Mouse (Mus musculus) heart, embryonic 14.5 days (tissue): ENCODE results near the gene Sema4f. TPM values are rescaled to one million over a fixed set of nuclear protein-coding genes. Genes with fewer than 3 reads are reported as not detected.

Source experiments
- ATAC-seq: fragments of 200-750 bp; cut with Nextera tagmentation; 2 replicates; pipeline ENCODE4 v1.8.0; 2017; ENCODE audit warnings: low read depth, moderate TSS enrichment; ENCODE audit not compliant: insufficient number of reproducible peaks, insufficient read depth, low FRiP score
- H3K27ac ChIP-seq, 2 experiments: fragments of 200-500 bp in 1 of 2; fragments of 300-500 bp in 1 of 2; sonication (generic) in 1 of 2; replicated peaks in 1 of 2; 2 replicates each; pipeline ENCODE4 v1.5.1; 2012 to 2014; ENCODE audit warnings: low read depth in 2 of 2, low read length in 2 of 2, control low read depth in 1 of 2, mild to moderate bottlenecking in 1 of 2, mixed read lengths in 1 of 2; ENCODE audit not compliant: control insufficient read depth in 1 of 2, insufficient read depth in 1 of 2
- H3K27me3 ChIP-seq: fragments of 300-500 bp; sonication (generic); 2 replicates; pipeline ENCODE4 v1.6.1; 2014; ENCODE audit warnings: mild to moderate bottlenecking, low read length, control low read depth; ENCODE audit not compliant: control insufficient read depth, insufficient read depth
- H3K36me3 ChIP-seq: fragments of 300-500 bp; sonication (generic); 2 replicates; pipeline ENCODE4 v1.6.1; 2014; ENCODE audit warnings: mild to moderate bottlenecking, control low read depth, low read length, mixed read lengths; ENCODE audit not compliant: control insufficient read depth, insufficient read depth
- H3K4me1 ChIP-seq, 2 experiments: fragments of 200-500 bp in 1 of 2; fragments of 300-500 bp in 1 of 2; sonication (generic) in 1 of 2; 2 replicates each; pipeline ENCODE4 v1.6.1; 2012 to 2014; ENCODE audit warnings: low read length in 2 of 2, control low read depth in 1 of 2, mixed read lengths in 1 of 2; ENCODE audit not compliant: control insufficient read depth in 2 of 2, insufficient read depth in 2 of 2
- H3K4me2 ChIP-seq: fragments of 300-500 bp; sonication (generic); 2 replicates; pipeline ENCODE4 v1.6.1; 2014; ENCODE audit warnings: mild to moderate bottlenecking, low read length
- H3K4me3 ChIP-seq, 2 experiments: fragments of 200-500 bp in 1 of 2; fragments of 300-500 bp in 1 of 2; sonication (generic) in 1 of 2; 2 replicates each; pipeline ENCODE4 v1.5.1; 2012 to 2014; ENCODE audit warnings: low read length in 2 of 2, mild to moderate bottlenecking in 2 of 2, control low read depth in 1 of 2, low read depth in 1 of 2, moderate library complexity in 1 of 2; ENCODE audit not compliant: control insufficient read depth in 1 of 2, insufficient read depth in 1 of 2
- H3K9ac ChIP-seq: fragments of 300-500 bp; sonication (generic); 2 replicates; pipeline ENCODE4 v1.6.1; 2014; ENCODE audit warnings: mild to moderate bottlenecking, low read length
- H3K9me3 ChIP-seq: fragments of 300-500 bp; sonication (generic); 2 replicates; pipeline ENCODE4 v1.6.1; 2016; ENCODE audit warnings: low read length, control low read depth; ENCODE audit not compliant: control insufficient read depth
- WGBS: fragments of 180-500 bp; shearing (Covaris S2); extraction: QIAGEN DNeasy Blood & Tissue Kit; methylation state at CpG from one replicate; pipeline ENCODE4 v1.1.7; 2014; 5-methylcytosine and 5-hydroxymethylcytosine counted together
- polyA plus RNA-seq: library from polyadenylated mRNA; unstranded; fragments of >200 nt; fragmentation: Nextera tagmentation; extraction: Ambion mirVana; gene quantifications from 2 replicates; pipeline ENCODE4 v1.2.1, GENCODE M21; 2014

The Sema4f gene
- polyA plus RNA-seq, 1 experiment from 2014 or later: not detected

DNA sequence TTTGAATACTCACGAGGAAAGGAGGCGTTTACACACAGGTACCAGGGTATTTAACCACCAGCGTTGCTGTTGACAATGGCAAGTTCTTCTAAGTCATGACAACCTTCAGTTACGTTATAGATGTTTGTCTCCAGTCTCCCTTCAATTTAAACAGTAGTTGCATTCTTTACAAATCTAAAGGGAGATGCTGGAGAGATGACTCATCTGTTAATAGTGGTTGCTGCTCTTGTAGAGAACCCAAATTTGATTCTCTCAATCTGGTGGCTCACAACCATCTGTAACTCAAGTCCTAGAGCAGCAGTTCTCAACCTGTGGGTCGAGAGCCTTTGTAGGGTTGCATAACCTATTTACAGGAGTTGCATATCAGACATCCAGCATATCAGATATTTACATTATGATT is 71.1 kb downstream of the Sema4f start:
- WGBS: 69% methylated on average over 5 of the region's 5 CpGs
- Histone ChIP-seq H3K27ac (no peak overlapping the region), H3K36me3 (no peaks in the 10 kb centered on the region), H3K4me3 (no peak overlapping the region), H3K9me3 (peaks cover 9% of the 10 kb centered on the region), H3K27me3 (no peaks in the 10 kb centered on the region), H3K9ac (no peak overlapping the region), H3K4me1 (peaks cover 0 to 1% of the 10 kb centered on the region in 2 experiments; a peak in 2 of 4 replicates), H3K4me2 (no peak overlapping the region)
- no peak for ATAC-seq

DNA sequence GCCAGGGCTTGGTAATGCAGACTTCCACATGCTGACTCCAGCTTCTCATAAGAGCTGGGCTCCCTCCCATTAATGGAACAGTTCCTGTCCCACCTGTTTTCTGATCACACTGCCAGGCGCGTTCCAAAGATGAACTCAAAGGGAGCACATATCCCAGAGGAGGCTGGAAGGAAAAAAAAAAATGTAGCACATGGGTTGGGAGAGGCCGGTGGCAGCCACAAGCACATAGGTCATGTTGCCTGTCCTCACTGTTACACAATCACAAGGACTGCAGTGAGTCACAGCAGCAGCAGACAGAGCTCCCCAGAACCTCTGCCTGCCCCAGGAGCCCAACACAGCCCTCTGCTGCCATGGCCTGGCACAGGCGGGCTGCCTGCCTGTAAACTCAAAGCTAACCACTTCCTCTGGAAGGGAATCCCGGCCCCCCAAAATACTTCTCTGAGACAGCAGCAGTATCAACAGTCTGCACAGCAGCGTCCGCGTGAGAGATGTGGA is 76.1 kb downstream of the Sema4f start:
- no peaks in the 10 kb centered on the region for H3K36me3 ChIP-seq
- H3K4me1 ChIP-seq: peaks cover 11 to 24% of the 10 kb centered on the region in 2 experiments
- 62% methylated on average over 8 of the region's 8 CpGs for WGBS
- H3K9me3 ChIP-seq: peaks cover 9% of the 10 kb centered on the region
- no peaks in the 10 kb centered on the region for H3K27me3 ChIP-seq
- no peak overlapping the region for H3K4me3 ChIP-seq
- no peak overlapping the region for H3K4me2 ChIP-seq
- ATAC-seq: no peak
- 0 out of 4 replicates have a peak overlapping the region, but pooled peaks of 1 of the 2 experiments have one; percentile 4 for H3K27ac ChIP-seq
- no peak overlapping the region for H3K9ac ChIP-seq

DNA sequence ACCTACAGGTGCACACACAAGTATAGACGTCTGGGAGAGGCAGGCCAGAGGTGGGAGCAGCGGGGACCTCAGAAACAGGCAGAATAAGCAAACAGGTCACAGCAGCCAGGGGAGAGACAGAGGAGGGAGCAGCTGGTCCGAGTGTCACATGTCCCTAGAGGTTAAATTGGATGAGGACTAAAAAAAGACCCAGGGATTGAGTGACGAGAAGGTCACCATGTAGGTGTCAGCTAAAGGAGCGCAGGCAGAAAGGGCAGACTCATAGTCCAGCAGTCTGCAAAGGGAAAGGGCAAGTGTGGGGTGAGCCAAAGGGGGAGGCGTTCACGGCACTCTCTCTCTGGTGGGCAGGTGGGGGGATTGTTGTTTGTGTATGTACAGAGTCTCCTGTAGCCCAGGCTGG is 77.1 kb downstream of the Sema4f start:
- no peak overlapping the region for H3K4me3 ChIP-seq
- no peak for ATAC-seq
- H3K27me3 ChIP-seq: no peaks in the 10 kb centered on the region
- H3K4me2 ChIP-seq: no peak overlapping the region; the same call in 1 of the 2 replicates
- H3K9ac ChIP-seq: 0 out of 2 replicates have a peak overlapping the region, but pooled peaks have one; percentile 6
- WGBS: 36% methylated on average over 7 of the region's 7 CpGs
- peaks cover 11 to 24% of the 10 kb centered on the region in 2 experiments for H3K4me1 ChIP-seq
- H3K27ac ChIP-seq: peak overlapping the region; percentile 10 to 32; a peak in 1 of 4 replicates
- peaks cover 9% of the 10 kb centered on the region for H3K9me3 ChIP-seq
- H3K36me3 ChIP-seq: no peaks in the 10 kb centered on the region

DNA sequence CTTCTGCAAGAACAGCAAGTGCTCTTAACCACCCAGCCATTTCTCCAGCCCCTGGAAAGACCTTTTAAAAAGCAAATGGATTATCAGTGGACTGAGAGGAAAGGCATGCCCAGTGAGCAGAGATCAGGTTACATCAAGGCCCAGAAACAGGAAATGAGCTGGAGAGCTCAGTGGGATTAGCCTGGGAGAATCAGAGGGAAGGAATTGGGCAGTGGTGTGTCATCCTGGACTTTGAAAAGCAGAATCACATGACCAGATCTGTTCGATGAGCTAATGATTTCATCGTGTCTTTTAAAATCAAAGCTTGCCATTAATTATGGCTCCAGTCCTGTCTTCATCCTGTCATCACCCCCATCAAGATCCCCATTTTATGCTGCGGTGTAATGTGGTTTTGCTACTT is 77.5 kb downstream of the Sema4f start:
- Histone ChIP-seq H3K36me3 (no peaks in the 10 kb centered on the region), H3K9me3 (peaks cover 9% of the 10 kb centered on the region), H3K27me3 (no peaks in the 10 kb centered on the region), H3K4me1 (peaks cover 11 to 24% of the 10 kb centered on the region in 2 experiments), H3K4me2 (no peak overlapping the region; the same call in 1 of the 2 replicates), H3K4me3 (no peak overlapping the region), H3K27ac (peak overlapping the region; percentile 32 to 43; a peak in 2 of 4 replicates), H3K9ac (no peak overlapping the region)
- no peak for ATAC-seq
- WGBS: 30% methylated on average over 3 of the region's 3 CpGs

Other genes with a start within 250 kb of the Sema4f start
- 86.6 and 97.1 TPM in 2 replicates for gene Pole4, start 234.4 kb downstream of the Sema4f start, polyA plus RNA-seq
- 31.0 and 38.0 TPM in 2 replicates for gene Hk2, start 165.3 kb downstream of the Sema4f start, polyA plus RNA-seq
- gene M1ap, start 7.1 kb upstream of the Sema4f start, polyA plus RNA-seq: 0.35 and 1.4 TPM in 2 replicates
- 4.3 and 6.4 TPM in 2 replicates for gene Dok1, start 93.7 kb upstream of the Sema4f start, polyA plus RNA-seq
- gene Loxl3, start 94.4 kb upstream of the Sema4f start, polyA plus RNA-seq: 3.8 and 6.2 TPM in 2 replicates
- gene Aup1, start 114.8 kb upstream of the Sema4f start, polyA plus RNA-seq: 87.8 and 95.5 TPM in 2 replicates
- 42.8 and 47.6 TPM in 2 replicates for gene Htra2, start 115.5 kb upstream of the Sema4f start, polyA plus RNA-seq
- 0.38 and 0.46 TPM in 2 replicates for gene Dqx1, start 118.1 kb upstream of the Sema4f start, polyA plus RNA-seq
- 0.30 and 1.9 TPM in 2 replicates for gene Tlx2, start 130.5 kb upstream of the Sema4f start, polyA plus RNA-seq
- gene Pcgf1, start 138.1 kb upstream of the Sema4f start, polyA plus RNA-seq: 14.1 and 16.8 TPM in 2 replicates
- 0.28 TPM in 1 of 2 replicates, not detected in the other for gene Lbx2, start 146.6 kb upstream of the Sema4f start, polyA plus RNA-seq
- 1.6 and 2.2 TPM in 2 replicates for gene Ccdc142, start 161.8 kb upstream of the Sema4f start, polyA plus RNA-seq
- 1.3 and 1.5 TPM in 2 replicates for gene Gm42688, start 161.8 kb upstream of the Sema4f start, polyA plus RNA-seq
- 179 and 180 TPM in 2 replicates for gene Mrpl53, start 169.3 kb upstream of the Sema4f start, polyA plus RNA-seq
- 17.8 and 21.6 TPM in 2 replicates for gene Mogs, start 175.7 kb upstream of the Sema4f start, polyA plus RNA-seq
- 76.0 and 94.5 TPM in 2 replicates for gene Wbp1, start 181.8 kb upstream of the Sema4f start, polyA plus RNA-seq
- 10.3 and 11.3 TPM in 2 replicates for gene Ino80b, start 185.7 kb upstream of the Sema4f start, polyA plus RNA-seq
- 9.9 and 11.6 TPM in 2 replicates for gene Rtkn, start 195.7 kb upstream of the Sema4f start, polyA plus RNA-seq
- gene Wdr54, start 216.6 kb upstream of the Sema4f start, polyA plus RNA-seq: 6.0 and 6.2 TPM in 2 replicates
- gene 1700003E16Rik, start 216.6 kb upstream of the Sema4f start, polyA plus RNA-seq: 0.31 and 0.43 TPM in 2 replicates
- gene Dctn1, start 226.2 kb upstream of the Sema4f start, polyA plus RNA-seq: 53.1 and 60.2 TPM in 2 replicates